Mouse (Mus musculus) CH12.LX (cell line): ENCODE results near the gene Plekha6.

Experiments
- CHD2 ChIP-seq: IDR thresholded peaks from 2 replicates; pipeline ENCODE4 v1.6.1; 2011; ENCODE audit warnings: low read length, improper control_type of control experiment
- CTCF ChIP-seq, 2 experiments: IDR thresholded peaks in 1 of 2; conservative IDR thresholded peaks in 1 of 2; 2 replicates each; pipeline ENCODE4 v1.5.1; 2011 to 2012; ENCODE audit warnings: low read depth in 2 of 2, low read length in 2 of 2, improper control_type of control experiment in 1 of 2, inconsistent platforms in 1 of 2, mild to moderate bottlenecking in 1 of 2, moderate library complexity in 1 of 2
- EP300 ChIP-seq: IDR thresholded peaks from 2 replicates; pipeline ENCODE4 v1.6.1; 2011; ENCODE audit warnings: low read length, improper control_type of control experiment
- HCFC1 ChIP-seq: IDR thresholded peaks from 2 replicates; pipeline ENCODE4 v1.6.1; 2012; ENCODE audit warnings: low read depth, mild to moderate bottlenecking, inconsistent platforms, low read length, improper control_type of control experiment
- MAX ChIP-seq: IDR thresholded peaks from 2 replicates; pipeline ENCODE4 v1.6.1; 2011; ENCODE audit warnings: low read length, improper control_type of control experiment
- MXI1 ChIP-seq: IDR thresholded peaks from 2 replicates; pipeline ENCODE4 v1.6.1; 2011; ENCODE audit warnings: mild to moderate bottlenecking, low read depth, low read length, improper control_type of control experiment
- POLR2A ChIP-seq: IDR thresholded peaks from 2 replicates; pipeline ENCODE4 v1.6.1; 2011; ENCODE audit warnings: low read depth, mild to moderate bottlenecking, improper control_type of control experiment, low read length
- POLR2AphosphoS2 ChIP-seq: IDR thresholded peaks from 2 replicates; pipeline ENCODE4 v1.6.1; 2011; ENCODE audit warnings: low read depth, low read length, improper control_type of control experiment
- TCF12 ChIP-seq: IDR thresholded peaks from 2 replicates; pipeline ENCODE4 v1.6.1; 2014; ENCODE audit warnings: low read depth, mild to moderate bottlenecking, inconsistent platforms, low read length, improper control_type of control experiment
- UBTF ChIP-seq: IDR thresholded peaks from 2 replicates; pipeline ENCODE4 v1.6.1; 2012; ENCODE audit warnings: low read depth, mild to moderate bottlenecking, inconsistent platforms, low read length, improper control_type of control experiment, moderate library complexity
- USF1 ChIP-seq: IDR thresholded peaks from 2 replicates; pipeline ENCODE4 v1.6.1; 2014; ENCODE audit warnings: low read depth, mild to moderate bottlenecking, inconsistent platforms, low read length, improper control_type of control experiment
- USF2 ChIP-seq: conservative IDR thresholded peaks from 2 replicates; pipeline ENCODE4 v1.6.1; 2011; ENCODE audit warnings: low read depth, low read length, improper control_type of control experiment
- ZNF384 ChIP-seq: IDR thresholded peaks from 2 replicates; pipeline ENCODE4 v1.6.1; 2012; ENCODE audit warnings: low read depth, low read length, improper control_type of control experiment, inconsistent platforms

DNA sequence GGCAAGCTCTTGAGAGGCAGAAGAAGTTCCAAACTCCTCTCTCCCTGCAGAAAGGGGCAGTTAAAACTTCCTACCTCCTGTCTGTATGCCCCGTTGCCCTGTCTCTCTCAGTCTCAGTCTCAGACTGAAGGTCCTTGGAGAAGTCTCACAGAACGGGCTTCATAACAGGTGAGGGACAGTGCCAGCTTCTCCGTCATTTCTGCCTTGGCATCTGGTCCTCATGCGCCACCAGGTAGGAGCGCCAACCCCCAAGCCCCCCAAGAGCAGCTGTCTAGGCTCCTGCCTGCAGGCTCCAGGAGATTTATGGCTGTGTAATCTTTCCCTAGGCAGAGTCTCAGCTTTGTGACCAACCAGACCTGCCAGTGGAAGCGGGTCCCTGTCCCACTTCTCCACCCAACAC lies 86.8 kb downstream of the Plekha6 start:
- no peak for TF ChIP-seq CTCF (conservative IDR thresholded peaks at IDR 0.05 in 1 of 2, IDR thresholded peaks at IDR 0.05 in 1 of 2; ENCODE audit: low read depth in 2 of 2, low read length in 2 of 2)
- TF ChIP-seq EP300: no peak
- no peak for TF ChIP-seq USF1
- no peak for TF ChIP-seq ZNF384
- TF ChIP-seq TCF12: no peak
- TF ChIP-seq POLR2A: no peak
- TF ChIP-seq MAX: no peak
- TF ChIP-seq MXI1: no peak
- TF ChIP-seq UBTF: no peak
- no peak for TF ChIP-seq POLR2AphosphoS2
- no peak for TF ChIP-seq HCFC1
- no peak for TF ChIP-seq USF2
- no peak for TF ChIP-seq CHD2
